Mouse (Mus musculus): ENCODE data around the gene 2210016L21Rik.
"Not testable (repeated sequence)": the region's sequence is repeated elsewhere in the genome, so short reads cannot be mapped to it uniquely, and the experiment has no call there.

2210016L21Rik gene

DNA sequence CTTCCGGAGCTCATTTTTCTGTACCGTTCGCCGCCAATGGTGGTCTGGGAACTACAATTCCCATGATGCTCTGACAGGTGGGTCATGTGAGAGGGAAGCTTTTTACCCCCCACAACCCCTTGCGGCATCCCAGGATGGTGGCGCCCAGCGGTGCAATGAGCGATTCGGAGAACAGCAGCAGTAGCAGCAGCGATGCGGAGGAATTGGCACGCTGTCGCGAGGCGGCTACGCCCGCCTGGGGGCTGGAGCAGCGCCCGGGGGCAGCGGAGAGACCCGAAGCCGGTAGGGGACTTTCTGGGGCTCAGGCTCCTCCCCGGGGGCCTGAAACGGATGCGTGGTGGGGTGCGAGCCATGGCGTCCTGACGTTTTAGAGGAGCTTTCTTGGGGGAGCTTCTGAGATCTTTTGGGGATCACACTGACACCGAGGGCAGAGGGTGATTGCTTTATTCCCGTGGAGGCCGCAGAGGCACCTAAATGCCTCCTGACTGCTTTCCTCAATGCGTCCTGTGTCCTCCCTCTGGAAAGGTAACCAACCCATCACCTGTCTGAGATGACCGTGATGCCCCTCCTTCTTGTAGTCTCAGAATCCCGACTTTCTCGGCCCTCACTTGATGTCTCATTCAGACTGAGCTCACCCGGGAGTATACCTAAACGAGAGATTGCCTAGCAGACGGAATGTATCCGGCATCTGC is at the start of gene 2210016L21Rik:
2210016L21Rik (plus strand) TSS at position 85 of the 692 bp plus-strand sequence.
- peak; percentile 91 for DNase-seq (ENCODE audit: low read depth, low spot score)

DNA sequence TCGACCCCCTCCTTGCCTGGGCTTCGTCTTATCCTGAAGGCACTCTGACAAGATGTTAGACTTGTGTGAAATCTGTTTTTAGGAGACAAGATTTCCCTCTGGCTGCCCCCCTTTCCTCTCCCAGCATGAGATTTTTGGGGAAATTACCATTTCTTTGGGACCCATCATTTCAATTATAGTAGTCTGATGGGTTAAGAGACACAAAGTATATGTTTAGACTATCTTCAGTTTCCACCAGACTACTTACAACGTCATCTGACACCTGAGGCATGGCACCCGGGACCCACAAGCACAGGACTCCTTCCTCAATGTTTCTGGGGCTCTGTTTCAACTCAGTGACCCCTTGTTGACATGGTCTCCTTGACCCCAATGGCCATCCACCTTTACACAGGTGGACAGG is 46.4 kb upstream of the 2210016L21Rik start:
- no peak for DNase-seq (ENCODE audit: low read depth, low spot score)

DNA sequence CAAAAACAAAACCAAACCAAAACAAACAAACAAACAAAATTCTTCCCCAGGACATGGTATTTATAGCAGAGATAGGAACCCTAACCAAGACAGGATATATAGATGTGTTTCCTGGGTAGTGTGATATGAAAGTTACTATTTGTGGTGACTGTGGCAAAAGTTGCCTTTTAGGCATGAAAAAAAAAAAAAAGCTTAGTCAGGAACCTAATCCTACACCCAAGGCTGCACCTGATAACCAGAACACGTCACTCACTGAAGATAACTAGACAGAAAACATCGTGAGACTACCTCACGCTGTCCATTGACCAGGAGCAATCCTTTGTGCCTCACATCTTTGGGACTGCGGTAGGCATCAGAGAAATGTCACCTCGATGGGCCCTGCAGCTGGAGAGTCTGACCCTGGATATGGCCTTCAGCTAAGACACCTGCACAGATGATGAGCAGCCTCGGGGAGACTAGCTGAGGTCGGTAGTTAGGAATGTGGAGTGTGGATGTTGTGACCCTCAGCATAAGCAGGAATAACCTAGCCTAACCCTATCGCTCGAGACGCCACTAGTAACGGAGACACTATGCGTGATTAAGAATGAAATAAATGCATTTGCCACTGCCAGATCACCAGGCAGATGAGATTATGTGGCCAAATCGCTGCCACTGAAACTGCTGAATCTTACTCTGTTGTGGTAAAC is 45.1 kb upstream of the 2210016L21Rik start, which contains the start of gene Oasl2:
Oasl2 (plus strand) TSS at position 249 of the 686 bp plus-strand sequence.
- no peak for DNase-seq (ENCODE audit: low read depth, low spot score)

DNA sequence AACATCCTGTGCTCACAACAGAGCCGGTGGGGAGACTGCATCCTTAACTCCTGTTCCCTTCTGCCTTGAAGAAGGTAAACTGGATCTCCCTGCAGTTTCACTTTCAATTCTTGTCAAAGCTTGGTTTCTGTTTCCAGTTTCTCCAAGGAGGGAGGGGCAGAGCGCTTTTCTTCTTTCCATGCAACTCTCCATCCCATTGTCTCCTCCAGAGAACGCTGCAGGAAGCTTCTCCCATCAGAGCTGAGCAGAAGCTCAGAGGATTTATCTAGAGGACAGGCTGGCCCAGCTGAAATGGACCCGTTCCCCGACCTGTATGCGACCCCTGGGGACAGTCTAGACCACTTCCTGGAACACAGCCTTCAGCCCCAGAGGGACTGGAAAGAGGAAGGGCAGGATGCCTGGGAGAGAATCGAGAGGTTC is 44.6 kb upstream of the 2210016L21Rik start:
- DNase-seq (ENCODE audit: low read depth, low spot score) = no peak

DNA sequence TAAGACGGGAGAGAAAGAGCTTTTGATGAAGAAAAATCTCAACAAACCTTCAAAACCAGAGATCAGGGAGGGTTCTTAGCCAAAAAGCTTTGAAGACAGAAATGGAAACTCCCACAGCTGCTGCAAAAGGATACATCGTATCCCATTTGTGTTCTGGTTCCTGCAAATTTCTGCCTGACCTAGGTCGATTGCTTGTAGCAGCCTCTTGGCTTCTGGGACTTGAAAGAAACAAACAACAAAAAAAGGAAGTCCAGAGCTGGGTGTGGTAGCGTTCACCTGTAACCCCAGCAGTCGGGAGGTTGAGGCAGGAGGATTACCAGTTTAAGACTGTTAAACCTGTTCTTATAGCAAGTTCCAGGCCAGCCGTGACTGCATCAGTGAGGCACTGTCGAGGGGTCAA is 43.1 kb upstream of the 2210016L21Rik start:
- DNase-seq (ENCODE audit: low read depth, low spot score) = no peak

DNA sequence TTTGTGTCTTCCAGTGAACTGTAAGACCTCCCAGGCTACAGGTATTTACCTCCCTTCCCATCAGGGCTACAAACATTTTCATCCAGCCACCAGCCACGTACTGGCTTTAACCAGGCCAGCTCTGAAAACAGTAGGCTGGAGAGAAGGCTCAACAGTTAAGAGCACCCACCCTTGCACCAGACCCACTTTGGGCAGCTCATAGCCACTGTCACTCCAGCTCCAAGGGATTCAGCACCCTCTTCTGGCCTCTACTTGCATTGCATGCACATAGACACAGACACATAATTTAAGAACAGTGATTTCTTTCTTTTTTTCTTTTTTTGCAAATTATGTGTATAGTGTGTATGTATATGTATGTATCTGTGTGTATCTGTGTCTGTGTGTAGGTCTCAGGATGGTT is 39.5 kb upstream of the 2210016L21Rik start:
- peak; percentile 60 for DNase-seq (ENCODE audit: low read depth, low spot score)

DNA sequence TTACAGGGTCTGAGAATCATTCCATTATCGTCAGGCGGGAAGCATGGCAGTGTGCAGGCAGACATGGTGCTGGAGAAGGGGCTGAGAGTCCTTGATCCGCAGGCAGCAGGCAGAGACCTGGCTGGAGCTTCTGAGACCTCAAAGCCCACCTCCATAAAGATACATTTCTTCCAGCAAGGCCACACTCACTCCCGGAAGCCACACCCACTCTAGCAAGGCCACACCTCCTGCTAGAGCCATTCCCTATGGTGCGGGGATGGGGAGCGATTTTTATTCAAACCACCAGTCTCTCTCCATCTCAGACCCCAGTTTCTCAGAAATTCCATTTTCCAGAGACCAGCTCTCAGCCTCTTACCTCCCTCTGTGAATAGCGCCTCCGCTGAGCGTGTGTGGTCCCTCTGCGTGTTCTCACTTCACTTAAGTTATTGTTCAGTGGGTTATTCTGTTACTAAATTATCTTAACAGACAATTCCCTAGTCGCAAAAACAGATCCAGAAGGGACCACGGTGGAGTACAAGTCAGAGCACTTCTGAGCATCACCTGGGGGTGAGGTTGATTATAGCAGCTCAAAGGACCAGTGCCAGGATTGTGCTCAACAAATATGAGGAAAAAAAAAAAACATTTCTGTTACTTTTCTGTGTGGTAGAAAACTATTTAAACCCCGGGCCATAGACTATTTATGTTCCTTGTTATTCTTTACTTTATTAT is 33.2 kb upstream of the 2210016L21Rik start:
- no peak for DNase-seq (ENCODE audit: low read depth, low spot score)

DNA sequence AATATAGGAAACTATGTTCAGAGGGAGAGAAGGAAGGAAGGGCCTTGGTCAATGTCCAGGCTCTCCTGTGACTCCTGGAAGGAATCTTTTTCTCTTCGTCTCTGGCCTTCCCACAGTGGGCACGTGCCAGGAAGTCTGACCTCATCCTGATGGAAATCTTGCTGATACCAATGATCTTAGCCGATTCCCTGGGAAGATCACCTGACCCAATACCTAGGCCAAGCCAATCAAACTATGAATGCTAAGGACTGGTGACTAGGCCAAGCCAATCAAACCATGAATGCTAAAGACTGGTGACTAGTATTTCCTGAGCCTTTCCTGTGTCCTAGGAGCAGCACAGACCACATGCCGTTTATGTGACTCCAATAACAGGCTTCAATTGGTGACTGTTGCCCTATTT is 28.3 kb upstream of the 2210016L21Rik start:
- no peak for DNase-seq (ENCODE audit: low read depth, low spot score)

DNA sequence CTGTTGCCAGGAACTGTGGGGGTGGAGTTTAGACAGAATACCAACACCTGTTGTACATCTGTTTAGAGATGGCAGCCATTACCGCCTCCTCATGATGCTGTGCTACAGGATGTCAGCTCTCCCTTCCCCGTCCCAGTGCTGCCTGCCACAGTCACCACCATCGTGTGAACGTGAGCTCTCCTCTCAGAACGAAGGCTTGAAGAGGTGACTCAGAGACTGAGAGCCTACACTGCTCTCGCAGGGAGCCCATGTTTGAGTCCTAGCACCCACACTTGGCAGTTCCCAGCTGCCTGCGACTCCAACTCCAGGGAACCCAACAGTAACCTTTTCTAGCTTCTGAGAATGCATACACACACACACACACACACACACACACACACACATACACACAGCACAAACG is 27.1 kb upstream of the 2210016L21Rik start:
- DNase-seq (ENCODE audit: low read depth, low spot score) = no peak

DNA sequence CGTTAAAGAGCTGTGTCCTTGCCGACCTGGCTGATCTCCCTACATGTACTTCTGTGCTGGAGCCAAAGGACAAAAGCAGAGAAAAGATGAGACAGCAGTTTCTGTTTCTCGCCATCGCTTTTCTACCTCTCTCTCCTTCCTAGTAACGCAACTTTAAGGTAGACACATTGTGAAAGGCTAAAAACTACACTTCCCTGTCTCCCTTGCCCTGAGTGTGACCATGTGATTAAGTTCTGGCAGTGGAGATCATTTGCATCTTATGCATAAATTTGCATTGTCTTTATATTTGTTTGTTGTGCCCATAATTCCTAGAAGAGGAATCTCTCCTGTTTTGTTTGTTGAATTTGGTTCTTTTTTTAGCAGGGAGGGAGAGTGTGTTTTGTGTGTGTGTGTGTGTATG is 26.1 kb upstream of the 2210016L21Rik start:
- no peak for DNase-seq (ENCODE audit: low read depth, low spot score)

DNA sequence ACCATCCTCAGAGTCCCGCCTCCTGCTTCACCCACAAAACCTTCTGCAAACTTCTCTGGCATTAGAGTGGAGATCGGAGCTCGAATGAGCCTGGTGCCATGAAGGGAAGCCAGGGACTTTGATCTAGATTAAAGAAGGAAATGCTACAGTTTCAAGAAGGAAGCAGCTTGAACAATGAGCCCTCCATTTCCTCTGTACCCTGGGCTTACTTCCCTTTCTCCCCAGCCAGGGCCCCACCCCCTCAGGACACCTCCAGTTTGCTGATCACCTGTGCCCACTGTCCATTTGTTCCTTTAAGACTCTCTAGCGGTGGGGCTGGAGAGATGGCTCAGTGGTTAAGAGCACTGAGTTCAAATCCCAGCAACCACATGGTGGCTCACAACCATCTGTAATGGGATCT is 25.2 kb upstream of the 2210016L21Rik start:
- DNase-seq (ENCODE audit: low read depth, low spot score) = peak; percentile 70

DNA sequence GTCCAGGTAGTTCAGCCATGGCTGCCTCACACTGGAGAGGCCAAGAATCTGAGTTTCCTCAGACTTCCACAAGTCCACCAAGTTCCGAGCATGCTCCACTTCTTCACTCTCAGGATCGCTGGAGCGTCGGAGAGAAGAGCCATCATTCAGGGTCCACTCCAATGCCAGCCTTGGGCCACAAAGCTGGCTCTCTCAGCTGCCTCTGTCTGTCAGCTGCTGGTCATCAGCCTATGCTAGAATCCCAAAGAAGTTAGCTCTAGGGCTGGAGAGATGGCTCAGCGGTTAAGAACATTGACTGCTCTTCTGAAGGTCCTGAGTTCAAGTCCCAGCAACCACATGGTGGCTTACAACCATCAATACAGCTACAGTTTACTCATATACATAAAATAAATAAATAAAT is 24.6 kb upstream of the 2210016L21Rik start:
- DNase-seq (ENCODE audit: low read depth, low spot score) = not testable (repeated sequence)

DNA sequence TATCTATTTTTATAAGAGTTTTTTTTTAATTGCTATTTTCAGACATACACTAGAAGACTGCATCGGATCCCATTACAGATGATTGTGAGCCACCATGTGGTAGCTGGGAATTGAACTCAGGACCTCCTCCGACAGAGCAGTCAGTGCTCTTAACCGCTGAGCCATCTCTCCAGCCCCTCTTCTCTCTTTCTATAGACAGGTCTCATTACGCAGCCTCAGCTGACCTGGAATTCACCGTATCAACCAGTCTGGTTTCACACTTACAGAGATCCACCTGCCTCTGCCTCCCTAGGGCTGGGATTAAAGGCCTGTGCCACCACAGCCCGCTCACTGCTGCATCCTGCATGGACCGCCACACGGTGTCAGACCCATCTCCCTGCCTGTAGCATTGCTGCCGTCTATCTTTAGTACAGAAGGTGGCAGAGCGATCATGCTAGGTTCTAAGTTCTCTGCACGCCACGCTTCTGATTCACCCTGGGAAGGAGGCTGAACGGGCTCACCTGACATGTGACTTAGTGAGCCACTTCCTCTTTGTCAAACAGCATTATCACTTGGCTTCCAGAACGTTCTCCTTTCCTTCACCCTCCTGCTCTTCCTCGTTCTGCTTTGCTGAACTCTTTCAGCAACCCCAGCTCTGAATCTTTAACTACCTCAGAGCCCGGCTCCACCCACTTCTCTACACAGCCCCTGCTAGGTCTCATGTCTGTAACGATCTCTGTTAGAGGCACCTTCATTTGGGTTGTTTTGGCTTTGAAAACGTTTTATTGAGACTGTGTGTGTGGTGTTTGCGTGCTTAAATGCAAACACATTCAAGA is 20.2 kb upstream of the 2210016L21Rik start:
- peak; percentile 90 for DNase-seq (ENCODE audit: low read depth, low spot score)

DNA sequence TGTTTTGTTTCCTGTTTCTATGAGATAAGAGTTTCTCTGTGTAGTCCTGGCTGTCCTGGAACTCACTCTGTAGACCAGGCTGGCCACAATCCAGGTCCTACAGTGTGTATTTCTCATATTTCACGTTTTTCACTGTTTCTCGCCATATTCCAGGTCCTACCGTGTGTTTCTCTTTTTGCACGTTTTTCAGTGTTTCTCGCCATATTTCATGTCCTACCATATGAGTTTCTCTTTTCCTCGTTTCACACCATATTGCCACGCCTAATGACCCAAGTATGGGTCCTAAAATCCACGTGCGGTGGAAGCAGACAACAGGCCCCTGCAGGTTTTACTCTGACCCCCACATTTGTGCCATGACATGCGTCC is 19.6 kb upstream of the 2210016L21Rik start:
- no peak for DNase-seq (ENCODE audit: low read depth, low spot score)

DNA sequence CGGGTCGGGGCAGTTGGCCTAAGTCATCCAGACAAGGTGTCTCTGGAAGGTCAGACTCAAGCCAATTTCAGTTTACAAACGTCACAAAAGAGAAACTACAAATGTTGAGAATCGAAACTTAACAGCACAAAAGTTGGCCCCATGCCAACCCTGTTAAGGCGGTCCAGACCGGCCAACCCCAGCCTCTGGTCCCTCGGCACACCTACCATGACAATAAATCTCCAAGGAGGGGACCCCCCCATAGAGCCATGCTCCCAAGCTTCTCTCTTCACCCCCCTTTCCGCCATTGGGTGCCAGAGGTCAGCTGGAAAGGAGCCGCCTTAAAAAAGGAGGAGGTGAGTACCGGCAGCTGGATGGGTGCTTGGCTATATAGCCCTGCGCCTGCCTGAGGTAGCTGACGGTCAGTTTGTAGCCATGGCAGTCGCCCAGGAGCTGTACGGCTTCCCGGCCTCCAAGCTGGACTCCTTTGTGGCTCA is 18.9 kb upstream of the 2210016L21Rik start, which contains the start of gene Oasl1:
Oasl1 (plus strand) TSS at position 243 of the 476 bp plus-strand sequence.
- peak; percentile 71 for DNase-seq (ENCODE audit: low read depth, low spot score)

DNA sequence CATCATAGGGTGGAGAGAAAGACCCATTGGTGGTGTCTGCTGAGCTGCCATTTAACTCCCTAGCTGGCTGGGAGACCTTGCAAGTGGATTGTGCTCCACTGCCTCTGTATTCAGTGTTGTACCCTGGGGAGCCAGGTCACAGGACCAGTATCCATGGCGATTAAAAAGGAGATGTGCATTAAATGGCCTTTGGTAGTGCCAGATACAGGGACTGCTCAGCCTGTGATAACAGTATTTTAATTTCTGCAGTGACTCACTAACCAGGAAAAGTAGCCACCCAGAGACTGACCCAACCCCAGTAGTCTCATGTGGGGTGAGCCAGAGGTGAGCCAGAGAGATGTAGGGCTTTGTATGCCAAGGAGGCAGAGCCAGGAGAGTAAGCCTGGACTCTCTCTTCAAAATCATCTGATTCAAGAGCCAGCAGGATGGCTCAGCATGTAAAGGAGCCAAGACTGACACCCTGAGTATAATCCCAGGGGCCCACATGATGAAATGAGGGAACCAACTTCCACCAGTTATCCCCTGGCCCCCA is 15.7 kb upstream of the 2210016L21Rik start:
- DNase-seq (ENCODE audit: low read depth, low spot score) = no peak

DNA sequence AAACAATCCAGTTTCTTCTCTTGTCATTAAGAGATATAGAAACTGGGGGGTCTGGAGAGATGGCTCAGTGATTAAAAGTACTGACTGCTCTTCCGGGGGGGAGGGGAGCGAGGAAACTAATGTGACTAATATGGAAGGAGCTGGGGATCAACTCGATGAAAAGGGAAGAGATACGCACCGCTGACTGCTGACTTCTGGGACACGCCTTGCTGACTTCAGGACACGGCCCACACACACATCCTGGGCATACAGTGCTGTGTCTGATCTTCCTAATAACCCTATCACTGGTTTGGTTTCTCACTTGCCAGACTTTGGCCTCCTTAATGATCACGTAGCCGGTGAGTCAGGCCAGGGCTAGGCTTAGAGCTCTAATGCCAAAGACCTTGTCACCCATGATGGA is 15.2 kb upstream of the 2210016L21Rik start:
- DNase-seq (ENCODE audit: low read depth, low spot score) = no peak

DNA sequence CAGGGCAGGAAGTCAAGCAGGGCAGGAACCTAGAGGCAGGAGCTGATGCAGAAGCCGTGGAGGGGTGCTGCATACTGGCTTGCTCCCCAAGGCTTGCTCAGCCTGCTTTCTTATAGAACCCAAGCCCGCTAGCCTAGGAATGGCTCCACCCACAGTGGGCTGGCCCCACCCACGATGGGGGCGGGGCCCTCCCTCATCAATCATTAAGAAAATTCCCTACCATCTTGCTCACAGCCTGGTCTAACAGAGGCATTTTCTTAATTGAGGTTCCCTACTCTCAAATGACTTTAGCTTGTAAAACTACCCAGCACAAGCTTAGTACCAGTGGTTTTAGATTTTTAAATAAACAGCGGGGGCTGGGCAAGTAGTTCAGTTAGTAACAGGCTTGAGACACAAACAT is 10.3 kb upstream of the 2210016L21Rik start:
- no peak for DNase-seq (ENCODE audit: low read depth, low spot score)

DNA sequence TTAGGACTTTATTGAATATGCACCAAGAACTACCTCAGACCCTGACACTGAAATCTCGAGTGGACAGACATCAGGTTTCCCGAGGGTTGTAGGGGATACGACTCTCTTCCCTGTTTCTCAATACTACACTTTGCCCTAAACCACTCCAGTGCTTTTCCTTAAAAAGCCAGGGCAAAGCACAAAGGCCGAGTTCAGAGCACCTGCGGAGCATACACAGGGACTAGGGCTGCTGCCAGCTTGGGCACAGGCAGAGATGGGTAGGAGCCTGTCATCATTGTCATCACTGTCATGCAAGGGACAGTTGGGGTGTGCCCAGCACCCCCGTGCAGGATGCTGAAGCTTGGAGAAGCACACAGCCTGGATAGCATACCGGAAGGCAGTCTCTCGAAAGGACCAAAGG is 8.8 kb upstream of the 2210016L21Rik start:
- DNase-seq (ENCODE audit: low read depth, low spot score) = no peak

DNA sequence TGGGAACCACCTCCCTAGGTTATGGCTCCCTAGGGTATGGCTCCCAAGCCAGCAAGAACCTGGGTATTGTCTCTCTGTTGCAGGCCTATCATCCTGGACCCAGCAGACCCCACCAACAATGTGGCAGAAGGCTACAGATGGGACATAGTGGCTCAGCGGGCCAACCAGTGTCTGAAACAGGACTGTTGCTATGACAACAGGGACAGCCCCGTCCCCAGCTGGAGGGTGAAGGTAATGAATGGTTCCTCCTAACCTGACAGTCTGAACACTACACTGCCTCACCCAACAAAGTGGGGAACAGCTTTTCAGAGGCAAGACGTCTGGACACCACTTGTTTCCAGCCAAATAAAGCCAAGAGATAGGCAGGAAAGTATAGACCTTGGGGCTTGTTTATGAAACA is 6.1 kb upstream of the 2210016L21Rik start:
- DNase-seq (ENCODE audit: low read depth, low spot score) = peak; percentile 52

DNA sequence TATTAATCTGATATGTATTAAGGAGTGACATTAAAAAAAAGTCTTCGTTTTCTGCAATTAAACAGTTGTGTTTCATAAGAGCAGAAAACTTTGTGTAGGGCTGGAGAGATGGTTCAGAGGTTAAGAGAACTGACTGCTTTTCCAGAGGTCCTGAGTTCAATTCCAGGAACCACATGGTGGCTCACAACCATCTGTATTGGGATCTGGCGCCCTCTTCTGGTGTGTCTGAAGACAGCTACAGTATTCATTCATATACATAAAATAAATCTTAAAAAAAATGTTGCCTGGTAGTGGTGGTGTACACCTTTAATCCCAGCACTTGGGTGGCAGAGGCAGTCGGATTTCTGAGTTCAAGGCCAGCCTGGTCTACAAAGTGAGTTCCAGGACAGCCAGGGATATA is 820 bp upstream of the 2210016L21Rik start:
- DNase-seq (ENCODE audit: low read depth, low spot score) = peak; percentile 40

All from A20 (cell line).